Mouse (Mus musculus) T-helper 17 cell (primary cell): Measurements from ENCODE around the gene Magea4.

Experiments
- in situ Hi-C, 2 experiments: fragments of 300-600 bp; cut with MboI, MseI; formaldehyde crosslinking; loops; 1 replicate in 1 of 2; 2 replicates in 1 of 2; pipeline ENCODE4 v1.15.1; 2025; ENCODE audit warnings: high pct_unique_total_duplicates in 2 of 2

The Magea4 gene

DNA sequence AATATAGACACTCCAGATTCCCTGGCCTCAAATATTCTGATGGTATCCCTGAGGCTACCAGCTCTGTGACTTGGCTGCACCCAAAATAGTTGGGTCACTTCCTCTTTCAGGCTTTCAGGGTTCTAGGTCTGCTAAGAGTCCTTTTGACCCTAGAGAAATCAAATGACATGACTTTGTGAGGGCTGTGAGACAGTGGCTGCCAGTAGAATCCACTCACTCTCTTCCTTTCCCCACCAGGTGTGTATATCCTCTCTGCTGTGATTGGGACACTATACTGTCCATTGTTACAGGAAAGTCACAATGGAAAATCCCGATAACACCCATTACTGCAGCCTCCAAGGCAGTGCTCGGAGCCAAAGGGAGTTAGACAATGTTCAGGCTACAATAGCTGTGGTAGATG lies at the start of gene Magea4:
Gene Magea4 (plus strand): TSS at position 301 of the 400 bp plus-strand sequence.
- in situ Hi-C loops, result no loop called here

DNA sequence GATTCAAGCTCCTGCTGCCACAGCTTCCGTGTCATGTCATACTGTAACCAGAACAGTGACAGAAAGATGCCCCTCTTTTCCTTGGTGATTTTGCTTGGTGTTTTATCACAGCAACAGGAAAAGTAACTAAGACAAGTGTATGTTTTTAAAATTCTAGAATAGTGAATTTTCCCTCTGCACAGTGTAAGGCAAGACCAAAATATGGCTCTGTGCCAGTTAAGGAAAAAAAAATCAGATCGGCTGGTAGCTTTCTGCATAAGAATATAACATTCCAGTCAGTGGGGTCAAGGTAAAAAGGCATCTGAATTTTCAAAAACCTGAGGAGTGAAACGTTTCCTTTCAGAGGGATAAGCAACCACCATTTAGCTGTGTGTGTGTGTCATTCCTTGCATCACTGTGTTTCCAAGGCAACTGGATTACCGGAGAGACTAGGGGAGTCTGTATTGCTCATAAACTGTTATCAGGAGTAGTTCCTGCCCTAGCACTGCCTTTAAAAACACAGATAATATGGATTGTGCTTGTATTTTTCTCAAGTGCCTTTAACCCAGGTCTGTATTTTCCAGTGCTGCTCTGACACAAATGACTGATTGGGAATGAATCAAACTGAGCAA lies 18.8 kb upstream of the Magea4 start:
- in situ Hi-C loops, result no loop called here

DNA sequence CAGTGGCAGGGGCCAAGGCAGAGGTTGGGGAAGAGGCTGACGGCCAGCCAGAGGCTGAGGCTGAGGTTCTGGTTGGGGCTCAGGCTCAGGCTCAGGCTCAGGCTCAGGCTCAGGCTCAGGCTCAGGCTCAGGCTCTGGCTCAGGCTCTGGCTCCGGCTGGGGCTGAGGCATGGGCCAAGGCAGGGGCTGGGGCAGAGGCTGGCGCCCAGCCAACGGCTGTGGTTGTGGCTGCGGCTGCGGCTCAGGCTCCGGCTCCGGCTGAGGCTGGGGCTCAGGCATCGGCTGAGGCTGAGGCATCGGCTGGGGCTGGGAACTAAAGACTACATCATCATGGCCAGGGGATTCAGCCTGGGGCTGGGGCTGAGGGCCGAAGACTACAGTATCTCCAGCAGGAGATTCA lies 48.8 kb downstream of the Magea4 start:
- in situ Hi-C loops, result no loop called here
